Mouse (Mus musculus) liver, embryonic 14.5 days (tissue): ENCODE results near the gene Guca2b.

Experiments used
- CTCF ChIP-seq: IDR thresholded peaks from 2 replicates; pipeline ENCODE4 v1.5.1; 2016; ENCODE audit warnings: antibody characterized with exemption, low read depth, control low read depth
- EP300 ChIP-seq: IDR thresholded peaks from 2 replicates; pipeline ENCODE4 v1.6.1; 2016; ENCODE audit warnings: antibody characterized with exemption, low read depth

DNA sequence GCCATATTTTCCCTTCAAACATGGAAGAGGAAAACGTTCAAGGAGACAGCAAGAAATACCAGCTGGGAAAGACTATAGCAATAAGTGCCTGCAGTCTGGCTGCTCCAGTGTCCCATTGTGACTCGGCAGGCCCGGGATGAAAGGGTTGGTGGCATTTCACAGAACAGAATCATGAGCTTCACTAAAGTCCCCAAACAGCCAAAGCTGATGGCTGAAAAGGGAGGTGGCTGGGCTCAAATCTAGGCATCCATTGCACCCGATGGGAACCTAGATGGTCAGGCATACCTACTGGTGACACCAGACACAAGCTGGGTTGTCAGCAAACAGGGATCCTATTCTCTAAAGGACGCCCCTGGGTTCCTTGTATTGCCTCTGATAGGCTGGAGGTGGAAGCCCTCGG, 20.8 kb downstream of the Guca2b start:
- TF ChIP-seq CTCF, result no peak
- no peak for TF ChIP-seq EP300
